Mouse (Mus musculus): Measurements from ENCODE around the gene Rasl11b. TPM values are rescaled to one million over a fixed set of nuclear protein-coding genes. Genes with fewer than 3 reads are reported as not detected.

Gene Rasl11b
- total RNA-seq, 2 experiments from 2014 or later, result 67.4 to 83.8 TPM

DNA sequence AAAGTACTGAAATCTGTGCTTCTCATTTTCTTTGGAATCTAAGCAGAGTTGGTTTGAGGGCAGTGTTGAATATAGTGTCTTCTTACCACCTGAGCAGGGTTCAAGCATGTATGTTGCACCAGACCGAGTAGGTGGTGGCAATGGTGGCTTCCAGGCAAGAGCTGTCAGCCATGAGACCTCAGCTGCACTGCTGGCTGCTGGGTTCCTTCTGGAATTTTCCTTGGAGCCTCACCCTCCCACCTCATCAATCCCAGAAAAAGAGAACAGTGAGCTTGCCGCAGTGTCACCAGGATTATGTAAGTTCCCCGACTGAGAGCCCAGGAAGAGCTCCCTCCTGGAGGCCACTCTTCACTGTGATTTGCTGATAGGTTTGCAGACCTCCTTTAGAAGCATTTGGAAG is 12.1 kb downstream of the Rasl11b start:
- no peak for DNase-seq (ENCODE audit: low spot score in 2 of 2)

- no peak for DNase-seq (ENCODE audit: low spot score in 2 of 2)
These were observed 13.4 kb downstream of the Rasl11b start for GRCm38 (mm10) chr5:74208438-74208837.

- DNase-seq (ENCODE audit: low spot score in 2 of 2), result no peak
These were observed 14.6 kb downstream of the Rasl11b start for GRCm38 (mm10) chr5:74209640-74210039.

GRCm38 (mm10) chr5:74211346-74211745 is 16.3 kb downstream of the Rasl11b start:
- no peak for DNase-seq (ENCODE audit: low spot score in 2 of 2)

DNA sequence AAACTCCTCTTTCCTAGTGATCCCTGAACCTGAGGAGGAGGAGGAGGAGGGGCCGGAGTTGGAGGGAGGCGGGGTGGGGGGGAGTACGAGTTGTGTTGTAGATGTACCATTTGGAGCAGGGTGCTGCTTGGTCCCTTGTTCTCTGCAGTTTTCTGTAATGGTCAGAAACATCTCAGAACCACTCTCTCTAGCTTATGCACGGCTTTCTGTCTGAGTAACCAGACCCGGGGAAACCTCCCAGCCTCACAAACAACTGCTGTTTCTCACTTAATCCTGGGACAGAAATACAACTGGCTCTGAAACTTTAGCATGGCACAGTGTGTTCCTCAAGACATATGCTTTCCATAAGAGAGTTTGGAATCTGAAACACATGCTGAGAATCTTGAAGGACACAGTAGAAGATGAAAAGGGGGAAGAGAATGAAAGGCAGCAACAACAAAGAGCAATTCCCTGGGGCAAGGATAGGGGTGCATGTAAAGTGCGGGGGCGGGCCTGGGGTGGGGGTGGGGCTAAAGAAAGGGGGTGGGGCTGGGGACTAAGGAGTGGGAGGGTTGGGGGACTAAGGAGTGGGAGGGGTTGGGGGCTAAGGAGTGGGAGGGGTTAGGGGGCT is 19.5 kb downstream of the Rasl11b start:
- no peak for DNase-seq (ENCODE audit: low spot score in 2 of 2)

- DNase-seq (ENCODE audit: low spot score in 2 of 2), result no peak
These were observed 20.0 kb downstream of the Rasl11b start for GRCm38 (mm10) chr5:74215125-74215524.

GRCm38 (mm10) chr5:74218524-74218923 is 23.4 kb downstream of the Rasl11b start:
- DNase-seq (ENCODE audit: low spot score in 2 of 2), result no peak

GRCm38 (mm10) chr5:74222626-74223025 is 27.5 kb downstream of the Rasl11b start:
- DNase-seq (ENCODE audit: low spot score in 2 of 2), result no peak

- no peak for DNase-seq (ENCODE audit: low spot score in 2 of 2)
These were observed 29.4 kb downstream of the Rasl11b start for GRCm38 (mm10) chr5:74224480-74224879.

GRCm38 (mm10) chr5:74226183-74226582 is 31.1 kb downstream of the Rasl11b start:
- no peak for DNase-seq (ENCODE audit: low spot score in 2 of 2)

- no peak for DNase-seq (ENCODE audit: low spot score in 2 of 2)
These were observed 32.3 kb downstream of the Rasl11b start for GRCm38 (mm10) chr5:74227352-74227751.

GRCm38 (mm10) chr5:74228938-74229337 is 33.9 kb downstream of the Rasl11b start:
- no peak for DNase-seq (ENCODE audit: low spot score in 2 of 2)

GRCm38 (mm10) chr5:74229775-74230413 is 34.8 kb downstream of the Rasl11b start:
- DNase-seq (ENCODE audit: low spot score in 2 of 2), result no peak

- no peak for DNase-seq (ENCODE audit: low spot score in 2 of 2)
These were observed 35.4 kb downstream of the Rasl11b start for GRCm38 (mm10) chr5:74230525-74230924.

DNA sequence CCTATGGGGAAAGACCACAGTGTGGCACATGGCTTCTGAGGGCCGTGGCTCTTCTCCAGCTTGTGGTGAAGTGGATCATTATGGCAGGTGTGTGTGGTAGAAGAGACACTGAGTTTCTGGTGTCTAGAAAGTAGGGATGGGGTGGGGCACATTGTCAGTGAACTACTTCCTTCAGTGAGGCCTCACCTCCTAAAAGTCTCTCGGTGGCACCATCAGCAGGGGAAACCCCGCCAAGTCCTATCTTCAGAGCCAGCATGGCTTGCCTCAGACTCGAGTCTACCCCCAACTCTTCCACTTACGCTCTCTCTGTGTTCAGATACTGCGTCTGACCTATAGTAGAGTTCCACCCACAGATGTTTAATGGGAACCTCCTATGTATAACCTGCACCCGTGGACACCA is 38.7 kb downstream of the Rasl11b start:
- DNase-seq (ENCODE audit: low spot score in 2 of 2), result no peak

GRCm38 (mm10) chr5:74239369-74239768 is 44.3 kb downstream of the Rasl11b start:
- DNase-seq (ENCODE audit: low spot score in 2 of 2), result no peak

DNA sequence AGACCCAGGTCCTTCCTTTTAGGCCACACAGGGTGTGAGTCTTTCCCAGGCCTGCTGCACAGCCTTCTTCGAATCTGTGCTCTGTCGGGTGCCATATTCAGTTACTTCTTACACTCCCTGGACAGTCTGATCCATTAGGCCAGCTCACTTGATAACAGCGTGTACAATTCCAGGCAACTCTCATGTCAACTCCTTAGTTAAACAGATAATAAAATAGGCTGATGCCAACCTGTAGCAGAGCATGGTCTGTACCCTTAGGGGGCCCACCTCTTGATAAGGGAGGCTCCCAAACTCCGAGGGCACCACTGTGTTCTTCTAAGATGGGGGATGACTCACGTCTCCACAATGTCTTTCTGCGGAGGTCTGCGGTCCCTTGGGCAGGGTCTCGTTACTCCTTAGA is 45.2 kb downstream of the Rasl11b start:
- no peak for DNase-seq (ENCODE audit: low spot score in 2 of 2)

DNA sequence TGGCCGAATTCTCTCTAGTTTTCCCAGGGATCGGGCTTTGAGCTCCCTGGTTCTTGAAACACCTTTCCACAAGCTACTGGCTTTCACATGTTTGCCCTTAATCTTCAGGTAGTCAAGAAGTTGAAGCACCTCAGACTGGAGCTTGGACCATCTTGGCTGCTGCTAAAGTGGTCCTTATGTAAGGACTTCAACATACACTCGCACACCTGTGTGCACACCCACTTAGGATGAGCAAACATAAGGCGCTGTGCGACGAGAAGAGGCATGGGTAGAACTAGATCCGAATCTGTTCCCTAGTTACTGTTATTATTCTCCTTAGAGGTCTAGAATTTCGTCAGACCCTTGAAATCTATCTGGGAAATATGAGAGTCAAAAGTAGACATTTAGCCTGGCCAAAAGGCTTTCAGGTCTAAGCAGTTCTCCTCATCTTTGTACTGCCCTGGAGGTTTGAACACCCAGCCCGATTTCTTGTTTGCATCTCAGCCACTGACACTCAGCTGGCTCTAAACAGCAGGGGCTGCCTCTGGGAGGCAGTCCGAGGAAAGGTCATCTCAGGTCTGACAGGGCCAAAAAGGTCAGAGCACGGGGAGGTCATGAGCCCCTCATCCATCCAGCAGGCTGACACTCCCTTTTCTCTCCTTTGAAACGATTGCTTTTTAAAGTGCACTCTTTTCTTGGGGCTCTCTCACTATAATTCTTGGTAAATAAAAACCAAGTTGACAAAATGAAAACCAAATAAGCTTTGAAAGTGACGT is 46.0 kb downstream of the Rasl11b start:
- no peak for DNase-seq (ENCODE audit: low spot score in 2 of 2)

GRCm38 (mm10) chr5:74242654-74243053 is 47.6 kb downstream of the Rasl11b start:
- no peak for DNase-seq (ENCODE audit: low spot score in 2 of 2)

DNA sequence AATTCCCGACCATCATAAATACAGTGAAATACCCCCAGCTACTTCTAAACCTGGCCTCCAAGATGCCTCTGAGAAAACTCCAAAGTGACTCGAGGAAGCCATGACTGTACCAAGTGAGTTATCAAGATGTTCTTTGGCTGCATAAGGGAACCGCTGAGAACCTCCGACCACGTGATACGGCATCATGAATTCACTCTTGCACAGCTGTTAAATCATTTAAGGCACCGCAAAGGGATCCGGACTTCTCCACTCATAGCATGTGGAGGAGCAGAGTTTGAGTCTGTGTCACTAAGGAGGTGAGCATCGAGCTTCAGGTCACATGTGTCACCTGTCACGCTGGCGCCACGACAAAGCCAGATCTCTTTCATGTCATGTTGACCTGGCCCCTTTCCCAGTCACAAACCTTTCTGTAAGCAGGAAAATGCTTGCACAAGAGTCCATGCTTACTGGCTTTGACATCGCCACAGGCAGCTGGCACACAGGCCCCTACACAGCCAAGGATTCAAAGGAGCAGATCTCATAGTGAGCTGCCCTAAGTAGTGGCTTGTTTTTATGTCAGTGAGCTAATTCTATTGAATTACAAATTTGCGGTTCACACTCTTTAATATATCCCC is 49.4 kb downstream of the Rasl11b start:
- DNase-seq (ENCODE audit: low spot score in 2 of 2), result no peak

DNA sequence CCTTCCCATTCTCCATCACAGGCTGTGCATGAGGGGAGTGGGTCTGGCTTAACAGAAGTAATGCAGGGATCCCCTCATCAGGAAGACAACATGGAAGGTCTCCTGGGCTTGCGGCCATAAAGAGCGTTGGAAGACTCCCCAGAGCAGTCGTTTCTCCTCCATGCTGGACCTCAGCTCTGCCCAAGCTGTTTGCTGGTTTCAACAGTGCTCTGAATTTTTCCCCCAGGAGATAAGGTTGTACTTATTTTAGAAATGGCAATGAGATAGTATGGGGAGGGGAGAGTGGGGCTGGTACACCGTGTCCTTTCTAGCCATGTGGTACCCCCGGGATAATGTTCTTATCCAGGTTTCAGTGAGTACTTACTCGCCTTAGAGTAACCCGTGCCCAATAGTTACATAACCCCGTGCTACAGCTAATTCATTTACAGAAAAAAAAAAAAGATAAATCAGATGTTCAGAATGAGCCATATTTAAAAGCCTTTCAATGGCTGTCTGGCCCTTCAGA is 50.6 kb downstream of the Rasl11b start:
- DNase-seq (ENCODE audit: low spot score in 2 of 2), result no peak

GRCm38 (mm10) chr5:74246453-74246852 is 51.4 kb downstream of the Rasl11b start:
- DNase-seq (ENCODE audit: low spot score in 2 of 2), result no peak
